Mouse (Mus musculus) right cerebral cortex, postnatal 25 days (tissue): Measurements from ENCODE around the gene Gm14288.
"Not testable (repeated sequence)": the region's sequence is repeated elsewhere in the genome, so short reads cannot be mapped to it uniquely, and the experiment has no call there.

ENCODE experiments used
- DNase-seq: peaks from one replicate; pipeline ENCODE4 v3.0.0; 2022

Gene Gm14288

GRCm38 (mm10) chr2:175800993-175801392 lies at the start of gene Gm14288:
Gene Gm14288, minus strand, starts transcription at chr2:175801093.
- DNase-seq = not testable (repeated sequence)

GRCm38 (mm10) chr2:175741237-175741636 lies 59.7 kb downstream of the Gm14288 start, which contains the start of gene Gm2007:
Gene Gm2007, plus strand, starts transcription at chr2:175741537.
- DNase-seq = not testable (repeated sequence)
